Mouse (Mus musculus) myocyte (in vitro differentiated cells): ENCODE data around the gene Gm42417. TPM values are rescaled to one million over a fixed set of nuclear protein-coding genes. Genes with fewer than 3 reads are reported as not detected.

Experiments
- H3K27me3 ChIP-seq: one replicate; pipeline ENCODE4 v1.6.1; 2011; ENCODE audit not compliant: control insufficient read depth, insufficient read depth, insufficient read length
- H3K36me3 ChIP-seq: one replicate; pipeline ENCODE4 v1.6.1; 2011; ENCODE audit not compliant: control insufficient read depth, insufficient read depth
- H3K4me2 ChIP-seq: one replicate; pipeline ENCODE4 v1.6.1; 2011; ENCODE audit warnings: low read depth, control low read depth
- H3K4me3 ChIP-seq: one replicate; pipeline ENCODE4 v1.5.1; 2011; ENCODE audit warnings: mild to moderate bottlenecking, control low read depth, moderate library complexity
- H3K79me2 ChIP-seq: one replicate; pipeline ENCODE4 v1.6.1; 2011; ENCODE audit not compliant: control insufficient read depth, insufficient read depth
- H3ac ChIP-seq: one replicate; pipeline ENCODE4 v1.6.1; 2011; ENCODE audit not compliant: control insufficient read depth, insufficient read length
- CEBPB ChIP-seq: IDR thresholded peaks from 2 replicates; pipeline ENCODE4 v1.6.1; 2011; ENCODE audit warnings: mild to moderate bottlenecking, moderate library complexity; ENCODE audit not compliant: poor library complexity, insufficient read depth, severe bottlenecking
- E2F4 ChIP-seq: IDR thresholded peaks from one replicate; pipeline ENCODE4 v1.6.1; 2011; ENCODE audit warnings: mild to moderate bottlenecking, control low read depth, moderate library complexity; ENCODE audit not compliant: insufficient read depth
- MAX ChIP-seq: IDR thresholded peaks from one replicate; pipeline ENCODE4 v1.6.1; 2011; ENCODE audit warnings: low read depth, mild to moderate bottlenecking, control low read depth
- MYOD1 ChIP-seq, 3 experiments: IDR thresholded peaks; one replicate each; pipeline ENCODE4 v1.6.1; 2011; ENCODE audit warnings: control low read depth in 2 of 3, low read depth in 2 of 3, mild to moderate bottlenecking in 2 of 3, moderate library complexity in 1 of 3; ENCODE audit not compliant: insufficient read length in 2 of 3, control insufficient read depth in 1 of 3
- MYOG ChIP-seq, 3 experiments: IDR thresholded peaks; one replicate each; pipeline ENCODE4 v1.6.1; 2011; ENCODE audit warnings: control low read depth in 2 of 3, low read depth in 2 of 3, mild to moderate bottlenecking in 2 of 3; ENCODE audit not compliant: insufficient read length in 2 of 3, control insufficient read depth in 1 of 3, insufficient read depth in 1 of 3
- POLR2A ChIP-seq: IDR thresholded peaks from one replicate; pipeline ENCODE4 v1.6.1; 2011; ENCODE audit warnings: low read depth, mild to moderate bottlenecking, control low read depth, moderate library complexity; ENCODE audit not compliant: insufficient read length
- POLR2AphosphoS2 ChIP-seq: IDR thresholded peaks from one replicate; pipeline ENCODE4 v1.6.1; 2011; ENCODE audit warnings: low read depth, control low read depth; ENCODE audit not compliant: insufficient read length
- REST ChIP-seq: IDR thresholded peaks from one replicate; pipeline ENCODE4 v1.6.1; 2011; ENCODE audit warnings: mild to moderate bottlenecking, control low read depth, moderate library complexity; ENCODE audit not compliant: insufficient read depth, insufficient read length
- SRF ChIP-seq: IDR thresholded peaks from one replicate; pipeline ENCODE4 v1.6.1; 2011; ENCODE audit warnings: low read depth; ENCODE audit not compliant: control insufficient read depth, insufficient read length
- TCF12 ChIP-seq: IDR thresholded peaks from one replicate; pipeline ENCODE4 v1.6.1; 2011; ENCODE audit warnings: mild to moderate bottlenecking, control low read depth; ENCODE audit not compliant: poor library complexity, insufficient read depth, severe bottlenecking
- TCF3 ChIP-seq: IDR thresholded peaks from one replicate; pipeline ENCODE4 v1.6.1; 2011; ENCODE audit warnings: low read depth, control low read depth; ENCODE audit not compliant: insufficient read length
- USF1 ChIP-seq: IDR thresholded peaks from one replicate; pipeline ENCODE4 v1.6.1; 2011; ENCODE audit warnings: low read depth, mild to moderate bottlenecking, control low read depth, moderate library complexity
- polyA plus RNA-seq: library from polyadenylated mRNA; unstranded; fragments of >200 nt; fragmentation: generic; extraction: Trizol; gene quantifications from one replicate; pipeline ENCODE4 v1.2.1, GENCODE M21; 2012; ENCODE audit warnings: missing spikeins

Gm42417 gene
- polyA plus RNA-seq, 1 experiment = 0.13 TPM

DNA sequence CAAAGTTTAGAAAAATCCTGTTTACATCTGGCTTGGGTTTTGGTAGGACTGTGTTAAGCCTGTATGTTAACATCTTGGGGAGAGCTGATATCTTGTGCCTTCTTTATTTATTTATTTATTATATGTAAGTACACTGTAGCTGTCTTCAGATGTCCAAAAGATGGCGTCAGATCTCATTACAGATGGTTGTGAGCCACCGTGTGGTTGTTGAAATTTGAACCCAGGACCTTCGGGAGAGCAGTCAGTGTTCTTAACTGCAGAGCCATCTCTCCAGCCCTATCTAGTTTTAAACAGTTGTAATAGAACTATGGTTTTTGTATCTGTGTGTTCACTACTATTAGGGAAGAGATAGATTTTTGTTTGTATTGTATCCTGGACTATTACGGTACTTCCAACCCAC lies 10.0 kb downstream of the Gm42417 start:
- Histone ChIP-seq H3K36me3 (peaks cover 9% of the 10 kb centered on the region), H3K79me2 (no peaks in the 10 kb centered on the region), H3ac (no peak overlapping the region), H3K4me2 (no peak overlapping the region), H3K27me3 (no peaks in the 10 kb centered on the region), H3K4me3 (no peak overlapping the region)
- no peak for TF ChIP-seq MYOD1 (IDR thresholded peaks at IDR 0.05; ENCODE audit: control insufficient read depth in 1 of 3, insufficient read length in 2 of 3, low read depth in 2 of 3)
- no peak for TF ChIP-seq POLR2A
- no peak for TF ChIP-seq TCF3
- no peak for TF ChIP-seq MAX
- no peak for TF ChIP-seq USF1
- TF ChIP-seq TCF12 = no peak
- no peak for TF ChIP-seq SRF
- no peak for TF ChIP-seq REST
- no peak for TF ChIP-seq CEBPB
- TF ChIP-seq E2F4 = no peak
- no peak for TF ChIP-seq MYOG (IDR thresholded peaks at IDR 0.05; ENCODE audit: control insufficient read depth in 1 of 3, insufficient read depth in 1 of 3, insufficient read length in 2 of 3, low read depth in 2 of 3)
- no peak for TF ChIP-seq POLR2AphosphoS2

DNA sequence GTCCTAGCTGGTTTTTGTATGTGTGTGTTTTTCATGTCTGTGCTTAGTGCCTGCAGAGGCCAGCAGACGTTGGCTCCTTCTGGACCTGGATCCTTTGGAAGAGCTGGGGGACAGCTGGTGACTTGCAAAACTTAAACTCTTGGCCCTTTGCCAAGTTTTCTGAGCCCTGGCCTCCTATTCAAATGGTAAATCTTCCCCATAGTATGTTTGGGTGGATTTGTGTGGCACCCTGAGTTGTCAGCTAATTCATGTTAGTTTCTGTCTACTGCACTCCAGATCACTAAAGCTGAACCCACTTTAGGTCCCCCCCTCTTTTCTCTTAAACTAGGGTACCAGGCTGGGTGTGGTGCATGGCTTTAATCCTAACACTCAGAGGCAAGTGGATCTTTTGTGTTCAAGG lies 10.9 kb downstream of the Gm42417 start:
- Histone ChIP-seq H3K79me2 (no peaks in the 10 kb centered on the region), H3K36me3 (peaks cover 9% of the 10 kb centered on the region), H3K27me3 (no peaks in the 10 kb centered on the region), H3K4me2 (no peak overlapping the region), H3ac (no peak overlapping the region), H3K4me3 (no peak overlapping the region)
- TF ChIP-seq TCF12 = no peak
- no peak for TF ChIP-seq USF1
- TF ChIP-seq E2F4 = no peak
- peak in 1 of 3 experiments; percentile 20 for TF ChIP-seq MYOD1 (IDR thresholded peaks at IDR 0.05; ENCODE audit: control insufficient read depth in 1 of 3, insufficient read length in 2 of 3, low read depth in 2 of 3)
- no peak for TF ChIP-seq CEBPB
- peak in 1 of 3 experiments; percentile 29 for TF ChIP-seq MYOG (IDR thresholded peaks at IDR 0.05; ENCODE audit: control insufficient read depth in 1 of 3, insufficient read depth in 1 of 3, insufficient read length in 2 of 3, low read depth in 2 of 3)
- TF ChIP-seq SRF = no peak
- no peak for TF ChIP-seq POLR2A
- TF ChIP-seq MAX = no peak
- peak; percentile 46 for TF ChIP-seq POLR2AphosphoS2

DNA sequence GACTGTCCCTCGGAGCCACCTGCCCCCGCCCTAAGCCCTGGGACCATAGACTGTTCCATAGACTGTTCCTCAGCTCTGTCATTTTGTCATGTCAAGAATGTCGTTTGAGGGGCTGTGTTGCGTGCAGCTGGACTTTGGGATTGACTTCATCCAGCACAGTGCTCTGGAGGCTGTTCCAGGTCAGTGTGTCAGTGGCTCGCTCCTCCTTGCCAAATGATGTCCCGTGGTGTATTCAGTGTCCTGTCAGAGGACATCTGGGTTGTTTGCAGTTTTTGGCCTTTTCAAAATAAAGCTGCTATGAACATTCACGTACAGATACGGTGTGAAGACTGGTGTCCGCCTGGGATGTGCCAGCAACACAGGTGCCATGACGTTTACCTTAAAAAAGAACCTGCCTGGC lies 12.3 kb downstream of the Gm42417 start:
- Histone ChIP-seq H3K4me2 (no peak overlapping the region), H3K27me3 (no peaks in the 10 kb centered on the region), H3K79me2 (no peaks in the 10 kb centered on the region), H3K4me3 (no peak overlapping the region), H3ac (no peak overlapping the region), H3K36me3 (peaks cover 12% of the 10 kb centered on the region)
- TF ChIP-seq SRF = no peak
- TF ChIP-seq USF1 = no peak
- no peak for TF ChIP-seq MAX
- TF ChIP-seq MYOD1 (IDR thresholded peaks at IDR 0.05; ENCODE audit: control insufficient read depth in 1 of 3, insufficient read length in 2 of 3, low read depth in 2 of 3) = no peak
- no peak for TF ChIP-seq TCF3
- no peak for TF ChIP-seq REST
- TF ChIP-seq E2F4 = no peak
- TF ChIP-seq POLR2AphosphoS2 = peak; percentile 9

DNA sequence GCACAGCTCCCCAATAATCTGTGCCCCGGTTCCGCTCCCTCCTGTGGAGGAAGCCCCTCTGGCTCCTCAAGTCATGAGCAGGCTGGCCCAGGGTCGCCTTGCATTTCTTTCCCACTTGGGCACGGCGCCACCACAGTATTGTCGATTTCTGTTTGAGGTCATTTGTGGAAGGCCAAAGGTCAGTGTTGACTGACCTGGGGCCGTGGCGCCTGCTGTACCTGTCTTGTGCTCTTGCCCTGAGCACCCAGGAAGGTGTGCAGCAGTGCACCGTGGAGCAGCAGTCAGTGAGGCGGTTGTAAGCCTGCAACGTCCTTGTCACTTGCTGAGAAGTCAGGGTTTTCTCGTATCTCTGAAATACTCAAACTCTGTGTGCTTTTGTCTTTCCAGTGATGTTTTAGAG lies 13.5 kb downstream of the Gm42417 start:
- Histone ChIP-seq H3K36me3 (peaks cover 16% of the 10 kb centered on the region), H3K27me3 (no peaks in the 10 kb centered on the region)
- TF ChIP-seq POLR2A (no peak), CEBPB (no peak), E2F4 (no peak), TCF12 (no peak), REST (no peak), MYOG (IDR thresholded peaks at IDR 0.05; ENCODE audit: control insufficient read depth in 1 of 3, insufficient read depth in 1 of 3, insufficient read length in 2 of 3, low read depth in 2 of 3) (no peak), TCF3 (no peak), POLR2AphosphoS2 (no peak), MYOD1 (IDR thresholded peaks at IDR 0.05; ENCODE audit: control insufficient read depth in 1 of 3, insufficient read length in 2 of 3, low read depth in 2 of 3) (no peak), USF1 (no peak)

DNA sequence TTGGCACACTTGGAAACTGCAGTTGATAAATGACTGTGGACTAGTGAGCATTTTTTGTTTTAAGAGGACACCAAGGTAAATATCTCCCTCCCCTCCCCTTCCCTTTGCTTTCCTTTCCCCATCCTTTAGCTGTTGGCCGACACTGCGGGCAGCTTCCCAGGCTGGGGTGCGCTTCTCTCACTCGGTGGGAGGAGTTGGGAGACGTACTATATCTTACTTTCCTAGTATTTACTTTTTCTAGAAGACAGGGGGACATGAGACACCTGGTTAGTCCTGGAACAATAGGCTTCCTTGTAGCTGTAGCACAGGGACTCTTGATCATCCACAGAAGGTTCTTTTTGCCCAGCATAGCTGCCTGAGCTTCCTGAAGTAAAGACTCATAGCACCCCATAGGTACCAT lies 15.2 kb downstream of the Gm42417 start:
- H3K4me3 ChIP-seq = no peak overlapping the region
- TF ChIP-seq MYOG (IDR thresholded peaks at IDR 0.05; ENCODE audit: control insufficient read depth in 1 of 3, insufficient read depth in 1 of 3, insufficient read length in 2 of 3, low read depth in 2 of 3) (no peak), POLR2A (no peak), MAX (no peak), TCF12 (no peak), E2F4 (no peak), MYOD1 (IDR thresholded peaks at IDR 0.05; ENCODE audit: control insufficient read depth in 1 of 3, insufficient read length in 2 of 3, low read depth in 2 of 3) (no peak), CEBPB (no peak)

More for the DNA sequence above, 13.5 kb downstream of the Gm42417 start:
- no peak overlapping the region for H3ac ChIP-seq
- no peak overlapping the region for H3K4me3 ChIP-seq
- no peak overlapping the region for H3K4me2 ChIP-seq
- no peaks in the 10 kb centered on the region for H3K79me2 ChIP-seq

More for the DNA sequence above, 15.2 kb downstream of the Gm42417 start:
- peaks cover 13% of the 10 kb centered on the region for H3K36me3 ChIP-seq
- H3K79me2 ChIP-seq = no peaks in the 10 kb centered on the region
- H3ac ChIP-seq = no peak overlapping the region
- peak overlapping the region; percentile 72 for H3K4me2 ChIP-seq
- H3K27me3 ChIP-seq = no peaks in the 10 kb centered on the region
